Mouse (Mus musculus): ENCODE measurements around the gene 1810009A15Rik.
"Not testable (repeated sequence)": the region's sequence is repeated elsewhere in the genome, so short reads cannot be mapped to it uniquely, and the experiment has no call there.

Gene 1810009A15Rik

DNA sequence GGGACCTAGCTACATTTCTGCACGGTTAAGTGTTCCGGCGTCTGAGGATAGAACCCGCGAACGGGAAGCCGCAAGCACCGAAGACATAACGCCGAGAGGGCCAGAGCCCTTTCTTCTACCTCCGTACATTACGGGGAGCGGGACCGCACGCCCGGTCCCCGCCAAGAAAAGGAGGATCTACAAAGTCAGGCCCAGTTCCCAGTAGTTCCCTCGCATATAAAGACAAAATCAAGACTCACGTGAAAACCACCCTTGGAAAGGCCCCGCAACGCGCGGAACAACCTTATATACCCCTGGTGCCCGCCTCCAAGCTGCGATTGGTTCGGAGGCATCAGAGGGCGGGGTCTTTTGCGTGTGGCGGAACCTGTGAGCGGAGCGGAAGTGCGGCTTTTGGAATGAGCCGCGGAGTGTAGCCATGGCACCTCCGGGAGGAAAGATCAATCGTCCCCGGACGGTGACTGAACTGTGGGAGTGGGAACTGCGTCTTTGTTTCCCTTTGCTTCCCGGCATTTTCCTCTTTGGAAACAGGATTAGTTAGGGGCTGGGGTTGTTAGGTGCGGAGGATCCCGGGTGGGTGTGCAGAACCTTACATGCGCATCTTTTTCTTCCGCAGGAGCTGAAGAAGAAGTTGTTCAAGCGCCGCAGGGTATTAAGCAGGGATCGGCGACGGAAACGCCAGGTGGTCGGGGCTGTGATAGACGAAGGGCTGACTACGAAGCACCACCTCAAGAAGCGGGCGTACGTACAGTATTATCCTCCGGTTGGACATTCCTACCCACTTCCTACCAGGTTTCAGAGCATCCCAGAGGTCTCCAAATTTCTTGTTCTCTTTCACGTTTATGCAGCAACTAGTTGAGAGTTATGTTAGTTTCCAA lies at the start of gene 1810009A15Rik, which contains the start of gene Gm49416:
1810009A15Rik (plus strand) TSS at position 343 of the 875 bp plus-strand sequence.
Gm49416 (plus strand) TSS at position 416 of the 875 bp plus-strand sequence.
- DNase-seq: peak; percentile 96

DNA sequence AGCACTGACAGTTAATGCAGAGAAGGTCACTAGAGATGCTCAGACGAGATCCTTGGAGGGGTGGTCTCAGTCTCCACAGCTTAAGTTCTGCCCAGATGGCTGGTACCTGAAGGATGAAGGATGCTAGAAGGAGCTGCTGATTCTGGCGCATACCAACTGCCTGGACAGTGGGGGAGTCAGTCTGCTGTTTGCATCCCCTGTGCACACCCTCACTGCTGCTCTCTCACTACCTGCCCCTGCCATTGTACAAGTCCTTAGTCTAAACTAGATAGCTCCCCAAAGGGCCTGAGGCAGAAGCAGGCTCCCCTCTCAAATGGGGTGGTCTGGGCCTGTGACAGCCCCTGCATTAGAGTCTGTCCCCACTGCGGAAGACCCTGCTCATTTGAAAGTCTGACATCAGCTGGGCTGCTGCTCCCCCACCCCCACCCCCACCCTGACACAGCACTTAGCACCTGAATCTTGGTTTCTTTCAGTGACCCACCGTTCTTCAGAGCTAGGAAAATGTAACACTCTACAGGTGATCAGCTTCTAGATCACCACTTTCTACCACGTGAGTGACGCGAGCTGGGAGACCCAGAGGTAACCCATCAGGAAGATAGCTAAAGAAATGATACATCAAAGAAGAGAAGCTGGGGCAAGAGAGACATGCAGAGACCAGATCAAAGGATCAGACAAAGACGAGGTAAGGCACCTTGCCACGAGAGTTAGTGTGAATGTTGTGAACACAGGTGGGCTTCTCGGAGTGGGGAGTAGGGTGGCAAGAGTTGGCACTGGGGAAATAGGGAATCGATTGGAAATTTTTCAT lies 49.3 kb upstream of the 1810009A15Rik start, which contains the start of gene Gng3:
Gng3 (minus strand) TSS at position 92 of the 805 bp plus-strand sequence.
- DNase-seq: no peak

DNA sequence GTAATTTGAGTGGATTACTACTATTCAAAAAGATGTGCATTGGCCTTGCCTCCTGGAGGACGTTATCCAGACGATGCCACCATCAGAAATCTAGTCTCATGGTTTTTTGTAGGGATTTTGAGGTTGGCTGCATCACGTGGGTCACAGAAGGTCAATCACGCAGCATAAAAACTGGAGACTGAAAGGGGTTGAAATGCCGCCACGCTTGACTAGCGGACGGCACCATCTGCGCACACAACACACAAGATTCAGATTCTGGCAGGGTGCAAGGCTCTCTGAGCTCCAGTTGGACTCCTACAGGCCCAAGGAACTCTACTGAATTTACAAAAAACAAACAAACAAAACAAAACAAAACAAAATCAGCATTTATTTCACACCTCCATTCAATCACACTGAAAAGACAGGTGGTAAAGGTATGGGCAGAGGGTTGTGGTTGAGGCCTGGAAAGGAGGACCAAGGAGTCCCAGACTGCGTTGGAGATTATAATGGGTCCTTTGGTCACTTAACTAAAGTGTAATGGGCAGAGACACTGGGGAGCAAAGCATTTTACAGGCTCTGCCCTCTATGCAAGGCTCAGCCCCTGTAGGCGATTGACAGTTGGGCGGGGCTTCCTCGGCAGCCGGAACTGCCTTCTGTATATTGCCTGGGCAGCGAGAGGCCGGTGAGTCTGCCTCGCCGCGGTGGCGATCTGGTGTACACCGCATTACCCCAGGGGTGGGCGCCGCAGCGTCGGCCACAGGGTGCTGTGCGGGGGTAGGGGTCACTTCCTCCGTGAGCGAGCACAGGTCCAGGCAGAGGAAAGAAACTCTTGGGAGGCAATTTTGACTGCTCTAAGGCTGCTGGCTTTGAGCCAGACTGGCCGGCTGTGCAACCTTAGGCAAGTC lies 48.5 kb upstream of the 1810009A15Rik start:
- DNase-seq: peak; percentile 87

DNA sequence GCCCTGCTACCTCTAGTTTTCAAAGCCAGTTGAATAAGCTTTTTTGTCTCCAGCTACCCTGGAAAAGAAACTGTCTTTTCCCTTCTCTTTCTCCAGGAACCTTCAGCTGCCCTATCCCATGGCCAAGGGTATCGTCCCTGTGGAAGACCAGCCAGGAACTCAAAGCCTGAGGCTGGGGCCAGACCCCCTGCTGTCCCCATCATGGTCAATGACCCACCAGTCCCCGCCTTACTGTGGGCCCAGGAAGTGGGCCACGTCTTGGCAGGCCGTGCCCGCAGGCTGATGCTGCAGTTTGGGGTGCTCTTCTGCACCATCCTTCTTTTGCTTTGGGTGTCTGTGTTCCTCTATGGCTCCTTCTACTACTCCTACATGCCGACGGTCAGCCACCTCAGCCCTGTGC lies 47.6 kb upstream of the 1810009A15Rik start:
- no peak for DNase-seq

DNA sequence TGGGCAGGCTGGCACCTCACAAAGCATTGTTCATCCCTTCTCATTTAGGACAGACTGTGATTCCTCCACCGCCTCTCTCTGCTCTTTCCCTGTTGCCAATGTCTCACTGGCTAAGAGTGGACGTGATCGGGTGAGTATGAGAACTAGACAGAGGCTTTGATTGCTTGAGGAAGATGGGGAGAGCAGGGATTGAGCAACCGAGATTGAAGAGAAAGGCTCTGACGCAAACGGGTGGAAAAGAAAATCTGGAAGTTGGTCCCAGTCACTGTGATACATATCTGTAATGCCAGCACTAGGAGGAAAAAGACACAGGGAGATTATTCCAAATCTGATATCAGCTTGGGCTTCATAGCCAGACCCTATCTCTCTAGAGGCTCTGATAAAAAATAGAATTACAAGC lies 45.7 kb upstream of the 1810009A15Rik start:
- no peak for DNase-seq

DNA sequence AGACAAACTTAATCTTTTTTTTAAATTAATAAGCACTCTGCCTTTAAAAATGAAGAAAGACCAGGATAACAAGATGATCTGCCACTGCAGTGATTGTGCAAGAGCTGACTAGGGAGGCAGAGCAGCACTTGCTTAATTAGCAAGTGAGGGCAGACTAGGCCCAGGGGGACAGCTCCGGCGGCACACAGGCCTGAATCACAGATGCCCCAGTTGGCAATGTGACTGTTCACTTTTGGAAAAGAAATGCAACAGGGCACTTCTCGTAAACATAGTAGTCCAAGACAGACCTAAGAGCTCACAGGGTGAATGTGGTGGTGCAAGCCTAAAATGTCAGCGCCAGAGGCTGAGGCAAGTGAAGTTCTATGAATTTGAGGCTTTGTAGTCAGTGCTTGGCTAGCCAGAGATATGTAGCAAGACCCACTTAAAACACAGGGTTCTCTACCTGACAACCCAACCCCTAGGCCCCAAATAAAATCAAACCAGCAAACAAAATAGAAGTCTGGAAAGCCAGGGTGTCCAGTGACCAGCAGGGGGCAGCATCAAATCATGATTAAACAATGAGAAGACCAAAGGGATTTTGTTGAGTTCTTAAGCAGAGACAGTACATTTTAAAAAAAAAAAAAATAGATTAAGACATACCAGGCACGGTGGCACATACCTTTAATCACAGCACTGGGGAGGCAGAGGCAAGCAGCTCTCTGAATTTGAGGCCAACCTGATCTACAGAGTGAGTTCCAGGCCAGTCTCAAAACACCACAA lies 44.1 kb upstream of the 1810009A15Rik start:
- peak; percentile 83 for DNase-seq

DNA sequence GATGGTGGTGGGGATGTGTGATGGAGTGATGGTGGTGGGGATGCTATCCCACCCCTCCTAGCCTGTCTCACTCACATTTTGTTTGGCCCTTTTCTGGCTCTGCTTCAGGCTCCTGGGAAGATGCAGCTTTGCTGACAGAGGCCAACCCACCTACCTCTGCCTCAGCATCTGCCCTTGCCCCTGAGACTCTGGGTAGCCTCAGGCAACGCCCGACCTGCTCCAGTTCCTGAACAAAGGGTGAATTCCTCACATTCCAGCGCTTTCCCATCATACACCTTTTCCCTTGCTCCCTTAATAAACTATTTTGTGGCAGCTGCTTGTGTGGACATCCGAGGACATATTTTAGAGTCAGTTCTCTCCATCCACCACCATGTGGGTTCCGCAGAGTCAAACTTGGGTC lies 40.3 kb upstream of the 1810009A15Rik start:
- no peak for DNase-seq

DNA sequence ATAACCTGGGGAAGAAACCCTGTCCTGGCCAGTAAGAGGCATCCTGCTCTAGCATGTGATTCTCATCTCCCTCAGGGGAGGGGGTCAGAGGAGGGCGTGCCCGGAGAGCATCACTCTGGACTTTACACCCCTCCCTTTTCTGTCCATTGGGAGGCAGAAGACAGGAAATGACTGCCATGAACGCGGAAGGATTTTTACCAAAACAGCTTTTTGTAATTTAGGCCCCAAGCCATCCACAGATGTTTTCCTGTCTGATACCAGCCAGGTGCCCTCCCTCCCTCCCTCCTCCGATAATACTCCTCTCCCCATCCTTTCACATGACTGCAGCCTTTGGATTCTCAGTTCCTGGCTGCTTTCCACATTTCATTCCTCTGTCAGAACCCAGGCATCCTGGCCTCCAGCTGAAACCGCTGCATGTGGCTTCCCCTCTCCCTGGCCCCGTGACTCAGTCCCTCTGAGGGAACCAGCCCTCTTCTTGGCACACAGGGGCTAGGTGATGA lies 38.2 kb upstream of the 1810009A15Rik start, which contains the start of gene Lrrn4cl:
Lrrn4cl (plus strand) TSS at position 367 of the 500 bp plus-strand sequence.
- DNase-seq: no peak

DNA sequence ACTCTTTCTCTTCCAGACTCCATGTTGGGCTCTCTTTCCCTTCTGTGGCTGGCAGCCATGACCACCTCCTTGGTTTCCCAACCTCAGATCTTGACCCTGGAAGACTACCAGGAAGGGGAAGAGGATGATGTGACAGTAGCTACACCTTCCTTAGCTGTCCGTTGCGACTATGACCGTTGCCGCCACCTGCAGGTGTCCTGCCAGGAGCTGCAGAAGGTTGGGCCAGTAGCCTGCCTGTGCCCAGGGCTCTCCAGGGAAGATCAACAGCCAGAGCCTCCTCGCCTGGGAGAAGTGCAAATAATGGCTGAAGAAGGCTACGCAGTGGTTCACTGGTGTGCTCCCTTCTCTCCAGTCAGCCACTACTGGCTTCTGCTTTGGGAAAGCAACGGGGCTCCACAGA lies 37.0 kb upstream of the 1810009A15Rik start:
- no peak for DNase-seq

DNA sequence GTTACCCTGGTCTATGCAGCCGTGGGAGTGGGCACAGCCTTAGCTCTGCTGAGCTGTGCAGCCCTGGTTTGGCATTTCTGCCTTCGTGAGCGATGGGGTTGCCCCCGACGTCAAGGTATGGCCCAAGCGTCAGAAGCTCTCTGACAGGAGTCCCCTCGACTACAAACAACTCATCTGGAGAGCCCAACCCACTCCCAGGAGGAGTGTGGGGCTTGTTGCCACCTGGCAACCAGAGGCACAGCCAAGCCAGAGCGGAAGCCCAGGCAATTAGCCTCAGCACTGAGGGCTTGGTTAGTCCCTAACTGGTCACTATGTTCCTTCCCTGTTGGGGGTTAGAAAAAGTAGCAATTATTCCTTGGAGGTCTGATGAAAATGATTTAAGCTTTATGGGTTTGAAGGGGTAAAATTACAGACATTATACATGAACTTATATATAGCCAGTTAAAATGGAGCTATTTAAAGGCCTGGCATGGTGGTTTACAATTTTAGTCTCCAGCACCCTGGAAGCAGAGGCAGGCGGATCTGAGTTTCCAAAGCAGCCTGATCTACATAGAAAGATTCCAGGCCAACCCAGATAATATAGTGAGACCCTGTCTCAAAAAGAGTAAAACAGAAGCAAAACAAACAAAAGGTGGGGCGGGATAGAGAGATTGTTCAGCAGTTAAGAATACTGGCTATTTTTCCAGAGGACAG lies 36.3 kb upstream of the 1810009A15Rik start:
- DNase-seq: no peak

DNA sequence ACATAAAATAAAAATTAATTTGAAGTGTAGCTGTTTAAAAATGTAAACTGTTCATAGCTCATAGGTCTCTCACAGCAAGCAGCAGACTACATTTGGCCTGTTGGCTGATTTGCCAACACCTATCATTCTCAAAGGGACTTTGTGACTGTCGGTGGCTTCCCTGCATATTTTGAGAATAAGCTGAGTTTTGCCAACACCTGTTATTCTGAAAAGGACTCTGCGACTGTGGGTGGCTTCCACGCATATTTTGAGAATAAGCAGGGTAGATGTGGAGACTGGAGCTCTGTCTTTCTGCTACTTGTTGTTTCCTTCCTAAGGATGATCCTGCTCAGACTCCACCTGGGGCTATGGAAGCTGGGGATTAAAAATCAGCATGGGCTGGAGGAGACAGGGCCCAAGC lies 35.5 kb upstream of the 1810009A15Rik start:
- DNase-seq: no peak

DNA sequence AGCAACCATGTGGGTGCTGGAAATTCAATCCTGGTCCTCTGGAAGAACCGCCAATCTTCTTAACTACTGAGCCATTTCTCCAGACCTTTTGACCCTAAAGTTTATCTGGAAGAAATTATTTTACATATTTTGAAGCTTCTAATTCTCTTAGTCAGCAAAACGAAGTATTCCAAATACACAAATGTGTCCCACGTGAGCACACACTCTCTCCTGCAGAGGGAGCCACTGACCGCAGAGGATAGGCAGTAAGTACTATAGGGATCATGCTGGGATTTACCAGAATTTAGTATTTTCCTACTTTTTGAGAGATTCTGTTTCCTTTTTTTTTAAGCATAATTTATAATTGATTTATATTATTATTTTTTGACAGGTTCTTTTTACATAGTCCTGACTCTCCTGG lies 31.0 kb upstream of the 1810009A15Rik start:
- peak; percentile 63 for DNase-seq

DNA sequence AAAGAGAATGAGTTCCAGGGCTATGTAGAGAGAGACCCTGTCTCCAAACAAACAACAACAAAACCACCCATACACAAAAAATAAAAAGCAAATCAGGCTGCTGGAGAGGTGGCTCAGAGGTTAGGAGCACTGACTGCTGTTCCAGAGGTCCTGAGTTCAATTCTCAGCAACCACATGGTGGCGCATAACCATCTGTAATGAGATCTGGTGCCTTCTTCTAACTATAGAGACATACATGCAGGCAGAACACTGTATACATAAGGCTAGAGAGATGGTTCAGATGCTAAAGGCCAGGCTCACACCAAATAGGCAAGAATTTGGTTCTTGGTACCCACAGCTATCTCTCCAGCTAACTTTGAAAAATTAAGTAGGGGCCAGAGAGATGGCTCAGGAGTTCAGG lies 29.6 kb upstream of the 1810009A15Rik start:
- peak; percentile 30 for DNase-seq

DNA sequence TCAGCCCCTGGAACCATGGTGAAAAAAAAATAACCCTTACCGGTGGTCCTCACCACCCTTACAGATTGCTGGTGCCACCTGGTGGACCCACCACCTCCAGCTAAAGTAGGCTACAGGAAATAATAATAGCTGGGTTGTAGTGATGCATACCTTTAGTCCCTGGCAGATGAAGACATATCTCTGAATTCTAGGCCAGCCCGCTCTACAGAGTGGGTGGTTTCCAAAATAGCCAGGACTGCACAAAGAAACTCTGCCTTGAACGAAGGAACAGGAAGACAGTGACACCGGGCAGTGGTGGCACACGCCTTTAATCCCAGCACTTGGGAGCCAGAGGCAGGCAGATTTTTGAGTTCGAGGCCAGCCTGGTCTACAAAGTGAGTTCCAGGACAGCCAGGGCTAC lies 24.4 kb upstream of the 1810009A15Rik start:
- no peak for DNase-seq

DNA sequence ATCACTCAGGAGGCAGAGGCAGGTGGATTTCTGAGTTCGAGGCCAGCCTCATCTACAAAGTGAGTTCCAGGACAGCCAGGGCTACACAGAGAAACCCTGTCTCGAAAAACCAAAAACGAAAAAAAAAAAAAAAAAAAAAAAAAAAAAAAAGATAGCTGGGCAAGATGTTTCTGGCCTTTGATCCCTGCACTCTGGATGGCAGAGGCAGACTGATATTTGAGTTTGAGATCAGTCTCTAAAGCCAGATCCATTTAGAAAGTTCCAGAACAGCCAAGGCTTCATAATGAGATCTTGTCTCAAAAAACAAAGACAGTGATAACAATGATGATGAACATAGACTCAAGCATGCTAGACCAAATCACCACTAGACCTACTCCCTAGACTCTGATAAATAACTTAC lies 18.3 kb upstream of the 1810009A15Rik start:
- not testable (repeated sequence) for DNase-seq

DNA sequence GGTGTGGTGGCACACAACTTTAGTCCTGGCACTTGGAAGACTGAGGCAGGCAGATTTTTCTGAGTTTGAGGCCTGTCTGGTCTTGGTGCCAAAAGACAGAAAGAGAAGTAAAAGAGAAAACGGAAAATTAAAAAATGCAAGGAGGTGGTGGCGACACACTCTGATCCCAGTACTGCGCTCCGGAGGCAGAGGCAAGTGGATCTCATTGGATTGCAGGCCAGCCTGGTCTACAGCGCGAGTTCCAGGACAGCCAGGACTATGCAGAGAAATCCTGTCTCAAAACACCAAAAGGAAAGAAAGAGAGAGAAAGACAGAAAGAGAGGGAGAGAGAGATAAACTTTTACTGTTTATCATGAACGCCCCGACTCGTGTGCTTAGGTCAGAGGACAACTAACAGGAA lies 17.8 kb upstream of the 1810009A15Rik start:
- DNase-seq: no peak

DNA sequence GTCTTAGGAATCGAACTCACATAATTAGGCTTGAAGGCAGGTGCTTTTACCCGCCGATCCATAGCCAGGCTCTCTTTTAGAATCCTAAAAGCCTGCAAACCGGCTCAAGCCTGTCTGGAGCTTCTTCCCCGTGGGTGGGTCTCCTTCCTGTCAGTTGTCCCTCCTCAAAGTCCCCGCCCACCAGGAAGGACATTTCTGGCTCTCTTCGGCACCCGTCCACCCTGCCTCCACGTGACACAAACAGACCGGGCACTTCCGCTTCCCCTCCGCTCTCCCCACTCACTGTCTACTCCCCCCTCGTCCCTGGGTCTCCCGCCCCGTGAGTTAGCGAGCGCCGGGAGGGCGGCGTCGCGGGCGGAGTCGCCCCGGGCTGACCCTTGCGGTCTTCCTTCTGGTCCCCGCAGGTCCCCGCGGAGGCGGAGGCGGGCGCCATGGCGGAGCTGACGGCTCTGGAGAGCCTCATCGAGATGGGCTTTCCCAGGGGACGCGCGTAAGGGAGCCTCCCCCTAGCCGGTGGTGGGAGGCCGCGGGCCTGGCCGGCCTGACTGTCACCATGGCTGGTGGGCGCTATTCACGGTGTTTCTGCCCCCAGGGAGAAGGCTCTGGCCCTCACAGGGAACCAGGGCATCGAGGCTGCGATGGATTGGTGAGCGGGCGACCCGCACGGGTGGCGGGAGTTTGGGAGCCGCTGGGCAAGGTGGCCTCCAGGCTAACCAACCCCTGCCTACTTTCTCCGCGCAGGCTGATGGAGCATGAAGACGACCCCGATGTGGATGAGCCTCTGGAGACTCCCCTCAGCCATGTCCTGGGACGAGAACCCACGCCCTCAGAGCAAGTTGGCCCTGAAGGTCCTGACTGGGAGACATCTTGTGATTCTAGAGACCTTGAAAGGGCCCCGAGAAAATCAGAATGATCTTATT lies 17.1 kb upstream of the 1810009A15Rik start, which contains the start of gene Ubxn1:
Ubxn1 (plus strand) TSS at position 230 of the 920 bp plus-strand sequence.
- peak; percentile 99 for DNase-seq

DNA sequence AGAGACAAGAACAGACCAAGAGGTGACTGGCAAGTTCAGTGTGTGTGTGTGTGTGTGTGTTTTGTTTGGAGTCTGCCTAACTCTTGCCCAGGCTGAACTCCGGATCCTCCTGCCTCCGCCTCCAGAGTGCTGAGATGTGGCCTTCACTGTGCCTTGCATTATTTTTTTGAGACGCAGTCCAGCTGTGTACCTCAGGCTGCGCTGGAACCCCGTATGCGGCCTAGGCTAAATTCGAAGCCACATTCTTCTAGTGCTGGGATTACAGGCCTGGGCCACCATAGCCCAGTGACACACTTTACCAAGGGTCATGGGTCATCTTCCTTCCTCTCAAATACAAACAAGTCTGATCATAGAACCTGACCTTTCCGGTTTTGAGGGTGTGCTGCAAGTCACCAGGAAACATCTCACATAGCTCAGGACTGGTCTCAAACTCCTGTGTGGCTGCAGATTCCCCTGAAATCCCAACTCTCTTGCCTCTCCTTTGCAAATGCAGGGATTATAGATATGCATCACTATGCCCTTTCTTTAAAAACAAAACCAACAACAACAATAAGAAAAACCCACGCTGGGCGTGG lies 16.3 kb upstream of the 1810009A15Rik start:
- DNase-seq: no peak

DNA sequence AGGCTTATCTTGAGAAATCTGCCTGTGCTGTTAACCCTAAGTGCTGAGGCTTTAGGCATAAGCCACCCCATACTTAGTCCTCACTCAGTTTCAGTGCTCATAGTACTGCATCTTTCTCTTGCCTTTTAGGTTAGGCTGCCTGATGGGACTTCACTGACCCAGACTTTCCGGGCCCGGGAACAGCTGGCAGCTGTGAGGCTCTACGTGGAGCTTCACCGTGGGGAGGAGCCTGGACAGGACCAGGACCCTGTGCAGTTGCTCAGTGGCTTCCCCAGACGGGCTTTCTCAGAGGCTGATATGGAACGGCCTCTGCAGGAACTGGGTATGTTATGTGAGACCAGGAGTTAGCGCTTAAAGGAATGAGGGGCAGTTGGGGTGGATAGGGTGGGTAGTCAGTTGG lies 13.6 kb upstream of the 1810009A15Rik start:
- no peak for DNase-seq
